Mouse (Mus musculus) kidney, adult 10 weeks (tissue): ENCODE measurements around the gene Cox4i1. TPM values are rescaled to one million over a fixed set of nuclear protein-coding genes. Genes with fewer than 3 reads are reported as not detected.

Source experiments
- polyA plus RNA-seq: library from polyadenylated mRNA; stranded (reverse); fragments of 350-450 nt; fragmentation: Illumina TruSeq; extraction: RNeasy Lipid Tissue Mini Kit (QIAGEN cat#74804); gene quantifications from one replicate; pipeline ENCODE4 v1.2.3, GENCODE M21; 2014; ENCODE audit warnings: low read depth, low replicate concordance

Cox4i1 gene
- 57.4 TPM for polyA plus RNA-seq

DNA sequence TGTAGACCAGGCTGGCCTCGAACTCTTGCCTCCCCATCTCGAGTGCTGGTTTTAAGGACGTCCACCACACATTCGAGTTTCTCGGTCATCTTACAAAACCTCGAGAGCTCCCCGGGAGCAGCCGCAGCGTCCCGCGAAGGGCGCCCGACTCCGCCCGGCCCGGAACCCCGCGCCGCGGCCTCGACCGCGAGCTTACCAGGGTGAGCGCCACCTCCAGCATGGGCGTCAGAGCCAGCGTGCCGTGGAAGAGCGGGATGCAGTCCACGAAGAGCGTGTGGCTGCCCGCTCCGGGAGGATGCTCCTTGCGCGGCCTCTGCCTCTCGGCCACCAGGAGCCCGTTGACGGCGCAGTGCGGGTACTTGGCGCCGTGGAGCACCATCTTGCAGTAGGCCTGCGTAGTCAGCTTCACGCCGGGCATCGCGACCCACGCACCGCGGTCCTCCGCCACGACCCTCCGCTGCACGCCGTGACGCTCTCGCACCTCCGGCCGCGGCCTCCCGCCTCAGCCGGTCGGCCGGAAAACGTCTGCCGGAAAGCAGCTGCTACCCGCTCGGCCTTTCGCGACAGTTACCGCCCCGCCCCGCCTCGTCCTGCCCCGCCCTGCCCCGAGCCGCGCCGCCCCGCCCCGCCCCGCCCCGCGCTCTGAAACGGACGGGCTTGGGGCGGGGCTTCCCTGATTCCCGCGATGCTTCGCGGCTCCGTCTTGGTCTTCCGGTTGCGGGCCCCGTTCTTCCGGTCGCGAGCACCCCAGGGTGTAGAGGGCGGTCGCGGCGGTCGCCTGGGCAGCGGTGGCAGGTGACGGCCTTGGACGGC lies at the start of gene Cox4i1, which contains the start of gene Gm27021:
Gene Cox4i1, plus strand, starts transcription at position 662 of the 813 bp plus-strand sequence.
Gene Gm27021, minus strand, starts transcription at position 519 of the 813 bp plus-strand sequence.

DNA sequence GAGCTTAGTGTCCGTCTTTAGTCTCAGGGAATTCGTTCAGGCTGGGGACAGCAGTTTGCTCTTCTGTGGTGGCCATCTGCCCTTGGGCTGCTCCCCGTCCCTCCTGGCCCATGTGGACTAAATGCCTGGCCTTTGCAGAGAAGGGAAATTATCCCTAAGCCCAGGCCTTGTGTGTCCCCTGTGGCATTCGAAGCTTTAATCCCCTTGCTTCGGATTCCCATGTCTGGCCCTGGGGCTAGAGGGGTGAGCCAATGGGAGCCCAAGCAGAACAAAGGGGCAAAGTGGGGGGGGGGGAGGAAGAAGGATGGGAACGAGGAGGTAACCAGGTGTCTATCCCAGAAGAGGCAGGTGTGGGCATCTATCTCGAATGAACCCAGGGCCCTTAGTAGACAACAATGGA lies 20.5 kb upstream of the Cox4i1 start, which contains the start of gene 1190005I06Rik:
Gene 1190005I06Rik, minus strand, starts transcription at position 101 of the 400 bp plus-strand sequence.

GRCm38 (mm10) chr8:120668374-120668905 lies 418 bp downstream of the Cox4i1 start, which contains the start of gene Emc8:
Emc8 (minus strand) TSS chr8:120668573.

Other genes starting within 250 kb of the Cox4i1 start
- not detected for gene Gins2, start 78.9 kb upstream of the Cox4i1 start, polyA plus RNA-seq
- not detected for gene 1190005I06Rik, start 20.6 kb upstream of the Cox4i1 start, polyA plus RNA-seq
- not detected for gene Gm27021, start 143 bp upstream of the Cox4i1 start, polyA plus RNA-seq
- 7.0 TPM for gene Emc8, start 351 bp downstream of the Cox4i1 start, polyA plus RNA-seq
- gene Irf8, start 68.1 kb downstream of the Cox4i1 start, polyA plus RNA-seq = 0.85 TPM